Mouse (Mus musculus) spleen, postnatal 0 days (tissue): ENCODE measurements around the gene Chaf1a. TPM values are rescaled to one million over a fixed set of nuclear protein-coding genes. Genes with fewer than 3 reads are reported as not detected.

Experiments
- polyA plus RNA-seq: library from polyadenylated mRNA; unstranded; fragments of >200 nt; fragmentation: Nextera tagmentation; extraction: Ambion mirVana; gene quantifications from 2 replicates; pipeline ENCODE4 v1.2.1, GENCODE M21; 2015

The Chaf1a gene
- 15.4 and 16.3 TPM in 2 replicates for polyA plus RNA-seq

GRCm38 (mm10) chr17:56040030-56040856, at the start of gene Chaf1a:
TSS of gene Chaf1a (plus strand) at chr17:56040439.

DNA sequence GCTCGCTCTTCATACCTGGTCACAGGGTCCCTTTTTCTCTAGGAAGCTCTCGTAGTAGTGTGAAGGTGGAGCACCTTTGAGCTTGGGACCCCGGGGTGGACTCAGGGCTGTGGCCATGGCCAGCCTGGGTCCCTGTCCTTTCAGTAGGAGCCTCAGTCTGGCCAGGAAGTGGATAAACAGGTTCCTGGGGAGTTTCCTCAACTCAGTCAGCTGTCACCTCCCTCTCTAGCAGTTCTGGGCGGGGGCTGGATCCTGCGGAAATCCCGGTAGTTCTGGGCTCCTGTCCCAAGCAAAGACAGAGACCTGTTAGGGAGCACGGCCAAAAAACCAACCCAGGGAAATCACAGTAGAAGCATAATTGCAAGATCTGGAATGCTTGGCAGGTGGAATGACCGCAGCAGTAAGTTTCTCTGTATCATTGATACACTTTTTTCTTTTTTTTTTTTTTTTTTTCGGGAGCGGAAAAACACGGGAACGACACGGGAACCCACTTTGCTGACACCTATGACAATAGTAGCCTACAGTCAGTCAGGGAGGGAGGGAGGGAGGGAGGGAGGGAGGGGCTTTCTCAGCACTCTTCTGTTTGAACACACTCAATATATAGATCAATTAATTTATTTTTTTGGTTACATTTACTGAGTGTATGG, 34.7 kb upstream of the Chaf1a start, which contains the start of the genes Stap2 and Mpnd:
Gene Stap2, minus strand, starts transcription at position 170 of the 647 bp plus-strand sequence.
Gene Mpnd, plus strand, starts transcription at position 297 of the 647 bp plus-strand sequence.

DNA sequence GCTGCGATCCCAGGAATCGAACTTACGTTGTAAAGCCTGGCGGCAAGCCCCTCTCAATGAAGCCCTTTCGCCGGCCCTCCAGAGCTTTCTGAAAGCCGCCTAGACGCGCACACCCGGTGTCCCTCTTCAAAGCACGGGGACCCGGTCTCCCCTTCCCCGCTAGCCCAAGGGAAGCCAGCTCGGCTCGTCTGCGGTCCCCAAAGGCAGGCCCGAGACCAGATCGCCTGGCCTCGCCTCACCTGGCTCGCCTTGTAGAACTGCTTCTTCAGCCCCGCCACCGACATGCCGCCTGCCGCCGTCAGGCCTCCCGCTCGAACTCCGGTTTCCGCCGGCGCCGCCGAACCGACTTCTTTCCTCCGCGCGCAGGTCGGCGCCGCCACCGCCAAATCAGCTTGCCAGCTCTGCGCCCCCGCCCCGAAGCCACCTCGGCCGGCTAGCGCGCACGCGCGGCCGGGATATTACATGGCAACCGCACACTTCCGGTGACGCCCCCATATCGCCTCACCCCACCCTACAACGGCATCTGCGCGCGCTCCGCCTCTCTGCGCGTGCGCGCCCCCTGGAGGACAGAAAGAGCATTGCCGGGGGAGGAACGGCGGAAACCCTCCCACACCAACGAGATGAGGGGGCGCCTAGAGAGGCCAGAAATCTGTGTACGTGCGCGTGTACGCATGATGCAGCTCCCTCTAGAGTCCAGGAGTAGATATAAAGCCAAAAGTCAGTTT, 3.9 kb upstream of the Chaf1a start, which contains the start of gene Sh3gl1:
Gene Sh3gl1, minus strand, starts transcription at position 460 of the 725 bp plus-strand sequence.

DNA sequence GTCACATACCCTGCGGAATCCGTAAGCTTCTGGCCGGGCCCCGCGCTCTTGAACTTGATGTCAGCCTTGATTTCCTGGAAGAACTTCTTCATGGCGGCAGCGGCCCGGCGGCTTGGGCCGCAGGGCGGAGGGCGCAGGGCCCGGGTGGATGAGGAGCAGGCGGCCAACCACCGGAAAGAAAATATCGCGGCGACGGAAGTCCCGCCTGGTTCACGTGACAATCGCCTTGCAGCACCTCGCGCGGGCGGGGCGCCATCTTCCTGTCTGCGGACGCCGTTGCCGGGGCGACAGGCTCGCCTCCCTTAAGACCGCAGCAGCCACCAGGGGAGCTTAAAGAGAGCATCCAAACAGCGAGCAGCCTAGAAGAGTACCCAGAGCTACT, 34.6 kb downstream of the Chaf1a start, which contains the start of gene Ubxn6:
Gene Ubxn6, minus strand, starts transcription at position 202 of the 382 bp plus-strand sequence.

GRCm38 (mm10) chr17:56078880-56079795, 38.9 kb downstream of the Chaf1a start, which contains the start of gene Hdgfl2:
TSS of gene Hdgfl2 (plus strand) at chr17:56079634.

GRCm38 (mm10) chr17:56109219-56110051, 69.2 kb downstream of the Chaf1a start, which contains the start of gene Plin4:
TSS of gene Plin4 (minus strand) at chr17:56109803.

DNA sequence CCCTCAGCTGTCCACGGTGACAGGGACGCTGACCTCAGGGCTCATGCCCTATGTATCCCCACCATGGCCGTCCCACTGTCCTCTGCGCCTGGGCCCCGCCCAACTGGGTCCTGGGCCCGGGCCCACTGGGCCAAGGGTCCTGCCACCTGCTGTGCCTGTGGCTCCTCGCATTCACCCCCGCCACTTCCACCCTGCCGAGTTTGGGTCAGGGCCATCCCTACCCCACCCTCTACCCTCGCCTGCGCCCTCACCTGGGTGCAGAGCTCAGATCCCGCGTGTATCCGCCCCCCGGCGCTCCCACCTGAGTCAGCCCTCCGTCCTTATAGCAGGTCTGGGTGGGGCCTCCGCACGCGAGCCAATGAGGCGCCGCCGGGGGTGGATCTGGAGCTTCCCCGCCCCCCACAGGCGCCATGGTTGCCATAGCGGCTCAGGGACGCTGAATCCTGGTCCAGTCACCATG, 77.0 kb downstream of the Chaf1a start, which contains the start of gene Plin5:
Gene Plin5, minus strand, starts transcription at position 346 of the 460 bp plus-strand sequence.

DNA sequence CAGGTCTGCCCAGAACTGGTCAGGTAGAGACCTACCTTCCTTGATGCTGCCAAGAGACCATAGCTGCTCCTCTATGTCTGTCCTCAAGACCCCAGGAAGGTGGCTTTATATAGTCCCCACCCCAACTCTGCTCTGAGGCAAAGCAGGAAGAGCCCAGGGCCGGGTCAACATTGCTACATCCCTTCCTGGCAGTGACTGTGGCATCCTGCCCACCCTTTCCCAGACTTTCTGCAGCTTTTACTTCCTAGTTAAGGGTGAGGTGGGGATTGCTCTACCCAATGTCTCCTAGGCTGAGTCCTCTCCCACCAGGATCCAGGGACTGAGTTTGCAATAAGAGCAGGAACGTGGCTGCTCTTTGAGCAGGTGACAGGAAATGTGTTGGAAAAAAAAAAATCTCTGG, 81.6 kb downstream of the Chaf1a start, which contains the start of gene Lrg1:
Gene Lrg1, minus strand, starts transcription at position 176 of the 400 bp plus-strand sequence.

Other genes starting within 250 kb of the Chaf1a start
- gene Zfp119a, start 161.5 kb upstream of the Chaf1a start, polyA plus RNA-seq: 3.9 and 4.4 TPM in 2 replicates
- gene Zfp959, start 148.3 kb upstream of the Chaf1a start, polyA plus RNA-seq: 9.3 and 10.6 TPM in 2 replicates
- gene Zfp119b, start 90.9 kb upstream of the Chaf1a start, polyA plus RNA-seq: 3.7 and 4.5 TPM in 2 replicates
- gene Ebi3, start 87.8 kb upstream of the Chaf1a start, polyA plus RNA-seq: 19.6 and 28.1 TPM in 2 replicates
- 12.2 and 13.4 TPM in 2 replicates for gene Yju2, start 81.3 kb upstream of the Chaf1a start, polyA plus RNA-seq
- gene Shd, start 70.0 kb upstream of the Chaf1a start, polyA plus RNA-seq: 2.1 and 2.7 TPM in 2 replicates
- gene Fsd1, start 53.9 kb upstream of the Chaf1a start, polyA plus RNA-seq: not detected in 2 replicates
- gene Stap2, start 34.9 kb upstream of the Chaf1a start, polyA plus RNA-seq: 4.7 and 7.1 TPM in 2 replicates
- gene Mpnd, start 34.7 kb upstream of the Chaf1a start, polyA plus RNA-seq: 11.8 and 15.7 TPM in 2 replicates
- gene Sh3gl1, start 3.8 kb upstream of the Chaf1a start, polyA plus RNA-seq: 44.3 and 51.0 TPM in 2 replicates
- 15.6 and 17.0 TPM in 2 replicates for gene Ubxn6, start 34.6 kb downstream of the Chaf1a start, polyA plus RNA-seq
- gene Hdgfl2, start 39.2 kb downstream of the Chaf1a start, polyA plus RNA-seq: 54.4 and 62.0 TPM in 2 replicates
- 0.06 and 0.11 TPM in 2 replicates for gene Plin4, start 69.4 kb downstream of the Chaf1a start, polyA plus RNA-seq
- 0.19 and 0.33 TPM in 2 replicates for gene Plin5, start 77.2 kb downstream of the Chaf1a start, polyA plus RNA-seq
- 69.0 and 83.3 TPM in 2 replicates for gene Lrg1, start 81.6 kb downstream of the Chaf1a start, polyA plus RNA-seq
- 1.6 and 1.8 TPM in 2 replicates for gene Sema6b, start 99.9 kb downstream of the Chaf1a start, polyA plus RNA-seq
- 6.0 and 8.1 TPM in 2 replicates for gene Tnfaip8l1, start 122.0 kb downstream of the Chaf1a start, polyA plus RNA-seq
- gene Mydgf, start 143.5 kb downstream of the Chaf1a start, polyA plus RNA-seq: 42.6 and 43.0 TPM in 2 replicates
- gene Dpp9, start 178.5 kb downstream of the Chaf1a start, polyA plus RNA-seq: 12.8 and 13.9 TPM in 2 replicates
- 6.2 and 6.8 TPM in 2 replicates for gene Fem1a, start 216.4 kb downstream of the Chaf1a start, polyA plus RNA-seq
- gene Ticam1, start 236.3 kb downstream of the Chaf1a start, polyA plus RNA-seq: 2.2 and 2.4 TPM in 2 replicates